Mouse (Mus musculus): ENCODE measurements at regions not wholly inside any gene's neighbourhood (a gene's known extent, or its start where the extent isn't known, plus 50 kb on each side); places are given as distances from the start of the nearest gene placed in this dataset.

DNA sequence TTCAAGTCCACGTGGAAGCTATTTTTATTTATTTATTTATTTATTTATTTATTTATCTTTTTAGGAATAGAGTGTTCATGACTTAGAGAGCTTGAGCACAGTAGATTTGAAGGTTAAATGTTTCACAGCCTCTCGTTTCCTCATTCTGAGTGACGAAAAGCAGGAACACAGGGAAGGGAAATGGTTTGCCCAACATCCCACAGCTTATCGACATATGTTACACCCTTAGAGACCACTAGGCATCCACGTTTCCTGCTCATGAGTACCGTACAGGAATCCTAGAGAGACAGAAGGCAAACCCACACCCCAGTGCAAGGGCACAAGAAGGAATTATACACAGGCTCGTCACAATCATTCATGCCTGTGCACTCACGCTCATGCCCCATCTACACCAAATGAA is 122.5 kb upstream of the Thbs1 start:
- H3K9me3 ChIP-seq (ENCODE audit: control insufficient read depth, low read length), result no peaks in the 10 kb centered on the region
- no peak overlapping the region for H3K9ac ChIP-seq (replicated peaks; ENCODE audit: low read depth, low read length)
- no peak for ATAC-seq
- H3K4me2 ChIP-seq (ENCODE audit: low read length), result no peak overlapping the region
- 91% methylated on average over 8 of the region's 8 CpGs for WGBS
- no peaks in the 10 kb centered on the region for H3K36me3 ChIP-seq (ENCODE audit: control insufficient read depth, insufficient read depth)
- no peak overlapping the region for H3K4me3 ChIP-seq (replicated peaks; ENCODE audit: low read length)
- no peak overlapping the region for H3K27ac ChIP-seq (ENCODE audit: low read length)
- no peaks in the 10 kb centered on the region for H3K27me3 ChIP-seq (replicated peaks; ENCODE audit: control insufficient read depth, insufficient read depth, low read length)
- H3K4me1 ChIP-seq (replicated peaks; ENCODE audit: control insufficient read depth, insufficient read depth, low read length), result no peaks in the 10 kb centered on the region

DNA sequence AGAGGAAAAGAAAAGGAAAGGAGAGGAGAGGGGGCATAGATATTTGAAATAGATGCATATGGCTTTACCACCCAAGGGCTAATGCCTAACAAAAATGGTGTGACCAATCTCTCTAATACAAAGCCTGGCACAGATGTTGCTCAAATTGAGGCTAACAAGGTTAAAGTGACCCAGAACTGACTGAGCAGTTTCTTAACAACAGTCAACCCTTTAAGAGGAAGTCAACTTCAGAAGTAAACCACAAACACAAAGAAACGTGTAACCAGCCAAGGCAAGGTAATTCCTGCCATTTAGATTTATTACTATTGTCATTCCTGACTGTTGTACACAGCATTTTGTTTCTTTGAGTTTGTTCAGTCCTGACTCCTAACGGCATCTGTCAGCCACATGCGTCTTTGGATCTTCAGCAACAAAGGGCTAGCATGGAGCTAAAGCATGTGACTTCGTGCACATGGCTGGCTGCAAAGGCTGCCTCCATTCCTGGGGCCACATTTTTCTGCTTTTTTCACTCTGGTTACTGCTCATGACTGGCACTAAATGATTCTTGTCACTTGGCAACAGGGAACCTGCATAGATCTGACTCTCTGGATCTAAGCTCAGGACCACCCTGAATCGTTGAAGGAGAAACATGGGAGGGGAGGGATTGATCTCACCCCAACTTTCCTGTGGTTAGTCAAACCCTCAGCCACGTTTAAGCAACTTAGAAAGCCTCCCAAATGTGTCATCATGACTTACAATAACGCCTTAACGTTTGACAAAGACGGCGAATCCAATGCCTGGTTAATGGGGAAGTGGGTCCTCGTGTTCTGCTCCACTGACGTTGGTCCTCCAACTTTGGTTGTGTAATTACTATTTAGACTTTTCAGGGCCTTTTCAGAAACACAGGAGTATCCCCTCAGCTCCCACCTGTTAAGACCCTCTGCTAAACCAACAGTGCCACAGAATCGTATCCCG is 115.3 kb upstream of the Thbs1 start:
- Histone ChIP-seq H3K9ac (replicated peaks; ENCODE audit: low read depth, low read length) (no peak overlapping the region), H3K4me2 (ENCODE audit: low read length) (no peak overlapping the region), H3K36me3 (ENCODE audit: control insufficient read depth, insufficient read depth) (no peaks in the 10 kb centered on the region), H3K27me3 (replicated peaks; ENCODE audit: control insufficient read depth, insufficient read depth, low read length) (no peaks in the 10 kb centered on the region), H3K27ac (ENCODE audit: low read length) (no peak overlapping the region), H3K4me3 (replicated peaks; ENCODE audit: low read length) (no peak overlapping the region), H3K9me3 (ENCODE audit: control insufficient read depth, low read length) (no peaks in the 10 kb centered on the region), H3K4me1 (replicated peaks; ENCODE audit: control insufficient read depth, insufficient read depth, low read length) (no peaks in the 10 kb centered on the region)
- WGBS, result 84% methylated on average over 14 of the region's 14 CpGs
- ATAC-seq, result no peak

DNA sequence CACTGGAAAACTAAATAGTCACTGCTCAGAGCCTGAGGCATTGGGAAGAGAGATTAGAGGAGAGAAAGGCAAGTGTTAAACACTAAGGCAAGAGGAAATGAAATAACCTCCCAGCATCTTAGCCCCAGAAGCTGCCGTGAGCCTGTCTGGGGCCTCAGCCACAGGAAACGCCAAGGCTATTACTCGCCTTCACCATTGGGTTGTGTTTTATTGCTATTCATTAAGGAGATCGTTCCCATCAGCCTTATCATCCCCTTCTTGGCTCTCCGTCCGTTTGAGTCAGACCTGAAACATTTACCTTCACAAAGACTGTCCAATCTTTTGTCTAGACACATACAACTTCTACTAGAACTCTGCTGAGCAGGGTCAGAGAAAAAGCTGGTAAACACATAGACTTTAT is 112.0 kb upstream of the Thbs1 start:
- Histone ChIP-seq H3K27ac (ENCODE audit: low read length) (no peak overlapping the region), H3K9me3 (ENCODE audit: control insufficient read depth, low read length) (no peaks in the 10 kb centered on the region), H3K4me3 (replicated peaks; ENCODE audit: low read length) (no peak overlapping the region), H3K27me3 (replicated peaks; ENCODE audit: control insufficient read depth, insufficient read depth, low read length) (no peaks in the 10 kb centered on the region), H3K9ac (replicated peaks; ENCODE audit: low read depth, low read length) (no peak overlapping the region), H3K36me3 (ENCODE audit: control insufficient read depth, insufficient read depth) (no peaks in the 10 kb centered on the region), H3K4me2 (ENCODE audit: low read length) (no peak overlapping the region), H3K4me1 (replicated peaks; ENCODE audit: control insufficient read depth, insufficient read depth, low read length) (no peaks in the 10 kb centered on the region)
- ATAC-seq, result no peak
- 60% methylated on average over 6 of the region's 6 CpGs for WGBS

DNA sequence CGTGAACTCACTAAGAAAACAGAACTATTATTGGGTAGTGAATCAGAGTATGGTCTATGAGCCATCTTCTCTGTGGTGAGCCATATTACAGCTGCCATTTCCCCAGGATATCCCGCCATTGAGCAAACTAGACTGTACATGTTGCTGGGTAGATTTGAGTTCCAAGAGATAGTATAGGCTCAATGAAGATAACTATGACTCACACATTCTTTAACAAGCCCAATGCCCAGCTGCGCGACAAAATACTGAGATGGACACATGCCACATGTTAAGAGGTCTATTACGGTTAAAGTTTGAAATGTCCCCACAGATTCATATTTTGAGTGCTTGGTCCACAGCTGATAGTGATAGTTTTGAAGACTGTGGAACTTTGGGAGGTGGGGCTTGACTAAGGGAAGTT is 107.5 kb upstream of the Thbs1 start:
- Histone ChIP-seq H3K27me3 (replicated peaks; ENCODE audit: control insufficient read depth, insufficient read depth, low read length) (no peaks in the 10 kb centered on the region), H3K36me3 (ENCODE audit: control insufficient read depth, insufficient read depth) (no peaks in the 10 kb centered on the region), H3K4me2 (ENCODE audit: low read length) (no peak overlapping the region), H3K4me1 (replicated peaks; ENCODE audit: control insufficient read depth, insufficient read depth, low read length) (no peaks in the 10 kb centered on the region), H3K9ac (replicated peaks; ENCODE audit: low read depth, low read length) (no peak overlapping the region), H3K4me3 (replicated peaks; ENCODE audit: low read length) (no peak overlapping the region), H3K27ac (ENCODE audit: low read length) (no peak overlapping the region), H3K9me3 (ENCODE audit: control insufficient read depth, low read length) (no peaks in the 10 kb centered on the region)
- WGBS, result 92% methylated on average over 5 of the region's 5 CpGs
- ATAC-seq, result no peak

DNA sequence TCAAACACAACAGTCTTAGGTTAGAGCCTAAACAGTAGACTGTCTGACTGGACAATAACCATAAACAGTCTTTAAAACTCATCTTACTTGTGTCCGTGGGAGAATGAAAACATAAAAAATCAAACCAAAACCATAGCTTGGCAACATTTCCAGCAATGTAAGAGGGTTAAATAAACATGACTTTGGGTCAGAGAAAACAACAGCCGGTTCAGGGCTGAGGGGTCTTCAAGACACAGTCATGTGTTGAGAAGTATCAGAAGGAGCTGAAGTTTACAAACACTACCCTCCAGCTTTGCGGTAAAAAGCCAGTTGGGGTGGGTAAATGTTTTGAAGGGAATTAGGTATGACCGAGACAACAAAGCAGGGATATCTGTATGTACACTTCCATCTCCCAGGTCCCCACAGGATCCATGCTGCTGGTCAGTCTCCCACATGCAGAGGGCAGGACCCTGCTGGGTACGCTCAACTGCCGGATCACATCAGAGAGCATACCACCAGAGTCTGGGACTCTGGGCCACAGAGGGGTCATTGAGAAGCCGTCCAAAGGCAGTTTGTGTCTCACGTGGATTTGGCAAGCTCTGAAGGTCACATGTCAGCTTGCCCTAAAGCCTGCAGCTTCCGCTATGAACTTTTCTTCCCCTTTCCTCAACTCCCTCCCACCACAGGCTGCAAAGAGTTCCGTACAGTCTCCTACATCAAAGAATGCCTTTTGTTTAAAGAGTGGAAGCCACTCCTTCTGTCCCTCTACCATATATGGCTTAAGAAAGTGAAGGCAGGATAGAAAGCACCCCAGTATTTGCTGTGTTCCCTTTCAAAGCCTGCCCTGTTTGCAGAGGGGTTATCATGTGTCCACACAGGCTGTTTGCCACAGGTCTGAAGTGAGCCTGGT is 103.9 kb upstream of the Thbs1 start:
- H3K4me1 ChIP-seq (replicated peaks; ENCODE audit: control insufficient read depth, insufficient read depth, low read length), result no peaks in the 10 kb centered on the region
- whole genome bisulfite sequencing, result 74% methylated on average over 10 of the region's 10 CpGs
- no peak overlapping the region for H3K4me2 ChIP-seq (ENCODE audit: low read length)
- no peak for ATAC-seq
- H3K27ac ChIP-seq (ENCODE audit: low read length), result no peak overlapping the region
- H3K9ac ChIP-seq (replicated peaks; ENCODE audit: low read depth, low read length), result no peak overlapping the region
- H3K4me3 ChIP-seq (replicated peaks; ENCODE audit: low read length), result no peak overlapping the region
- no peaks in the 10 kb centered on the region for H3K27me3 ChIP-seq (replicated peaks; ENCODE audit: control insufficient read depth, insufficient read depth, low read length)
- H3K36me3 ChIP-seq (ENCODE audit: control insufficient read depth, insufficient read depth), result no peaks in the 10 kb centered on the region
- H3K9me3 ChIP-seq (ENCODE audit: control insufficient read depth, low read length), result no peaks in the 10 kb centered on the region

DNA sequence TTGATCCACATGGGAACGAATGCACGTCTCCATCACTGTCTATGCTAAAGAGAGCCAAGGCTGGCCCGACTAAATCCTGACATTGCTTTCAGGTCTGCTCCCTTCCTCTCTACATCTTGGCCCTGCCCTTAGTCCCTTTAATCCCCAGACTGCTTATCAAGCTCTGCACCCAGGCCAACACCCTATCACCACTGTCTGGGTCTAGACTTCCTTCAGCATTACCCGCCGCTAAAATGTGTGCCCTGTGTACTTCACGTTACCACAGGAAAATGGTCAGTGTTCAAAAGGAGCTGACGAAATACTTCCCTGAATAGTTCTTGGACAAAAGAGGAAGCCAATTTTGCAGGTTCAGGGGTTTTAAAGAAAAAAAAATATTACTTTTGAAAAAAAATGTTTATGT is 100.0 kb upstream of the Thbs1 start:
- no peaks in the 10 kb centered on the region for H3K27me3 ChIP-seq (replicated peaks; ENCODE audit: control insufficient read depth, insufficient read depth, low read length)
- H3K27ac ChIP-seq (ENCODE audit: low read length), result no peak overlapping the region
- H3K9ac ChIP-seq (replicated peaks; ENCODE audit: low read depth, low read length), result no peak overlapping the region
- no peak for ATAC-seq
- H3K36me3 ChIP-seq (ENCODE audit: control insufficient read depth, insufficient read depth), result no peaks in the 10 kb centered on the region
- H3K9me3 ChIP-seq (ENCODE audit: control insufficient read depth, low read length), result no peaks in the 10 kb centered on the region
- H3K4me2 ChIP-seq (ENCODE audit: low read length), result no peak overlapping the region
- 94% methylated on average over 7 of the region's 7 CpGs for WGBS
- H3K4me1 ChIP-seq (replicated peaks; ENCODE audit: control insufficient read depth, insufficient read depth, low read length), result no peaks in the 10 kb centered on the region
- H3K4me3 ChIP-seq (replicated peaks; ENCODE audit: low read length), result no peak overlapping the region

DNA sequence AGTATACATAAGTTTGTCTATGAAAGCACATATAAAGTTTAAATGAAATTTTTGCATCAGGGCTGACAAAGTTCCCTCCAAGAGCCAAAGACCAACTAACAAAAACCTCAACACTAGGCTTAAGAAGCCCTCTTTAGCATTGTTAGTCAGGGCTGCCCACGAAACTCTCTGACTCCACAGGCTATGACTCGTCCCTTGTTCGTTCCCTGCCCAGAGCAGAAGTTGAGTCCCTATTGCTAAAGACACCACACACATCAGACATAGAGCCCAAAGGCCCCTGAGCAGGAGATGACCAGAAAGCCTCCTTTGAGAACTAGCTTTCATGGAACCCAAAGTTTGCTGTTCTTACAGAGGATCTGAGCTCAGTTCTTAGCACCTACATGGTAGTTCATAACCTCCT is 99.5 kb upstream of the Thbs1 start:
- Histone ChIP-seq H3K9me3 (ENCODE audit: control insufficient read depth, low read length) (no peaks in the 10 kb centered on the region), H3K4me1 (replicated peaks; ENCODE audit: control insufficient read depth, insufficient read depth, low read length) (no peaks in the 10 kb centered on the region), H3K4me3 (replicated peaks; ENCODE audit: low read length) (no peak overlapping the region), H3K27me3 (replicated peaks; ENCODE audit: control insufficient read depth, insufficient read depth, low read length) (no peaks in the 10 kb centered on the region), H3K27ac (ENCODE audit: low read length) (no peak overlapping the region), H3K9ac (replicated peaks; ENCODE audit: low read depth, low read length) (no peak overlapping the region), H3K4me2 (ENCODE audit: low read length) (no peak overlapping the region), H3K36me3 (ENCODE audit: control insufficient read depth, insufficient read depth) (no peaks in the 10 kb centered on the region)
- WGBS, result 90% methylated on average over 3 of the region's 3 CpGs
- no peak for ATAC-seq

DNA sequence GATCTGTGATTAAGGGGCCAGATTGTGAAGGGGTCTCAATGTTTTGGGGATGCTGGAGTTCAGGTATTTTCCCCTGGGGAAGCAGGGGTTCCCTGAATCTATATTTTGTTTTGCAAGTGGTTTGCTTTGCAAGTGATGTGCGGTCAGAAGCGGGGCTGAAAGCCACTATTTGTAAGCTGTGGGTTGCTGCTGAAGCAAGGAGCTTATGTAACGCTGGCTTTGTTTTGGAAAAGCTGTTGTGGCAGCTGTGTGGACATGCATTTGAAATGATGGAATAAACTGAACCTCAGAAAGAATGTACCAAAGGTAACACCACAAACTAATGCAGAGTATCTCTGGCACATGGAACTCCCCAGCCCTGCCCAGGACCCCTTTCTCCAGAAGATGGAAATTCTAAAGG is 98.5 kb upstream of the Thbs1 start:
- Histone ChIP-seq H3K9ac (replicated peaks; ENCODE audit: low read depth, low read length) (no peak overlapping the region), H3K27ac (ENCODE audit: low read length) (no peak overlapping the region), H3K36me3 (ENCODE audit: control insufficient read depth, insufficient read depth) (no peaks in the 10 kb centered on the region), H3K9me3 (ENCODE audit: control insufficient read depth, low read length) (no peaks in the 10 kb centered on the region), H3K27me3 (replicated peaks; ENCODE audit: control insufficient read depth, insufficient read depth, low read length) (no peaks in the 10 kb centered on the region), H3K4me2 (ENCODE audit: low read length) (no peak overlapping the region), H3K4me3 (replicated peaks; ENCODE audit: low read length) (no peak overlapping the region), H3K4me1 (replicated peaks; ENCODE audit: control insufficient read depth, insufficient read depth, low read length) (no peaks in the 10 kb centered on the region)
- 73% methylated on average over 3 of the region's 3 CpGs for WGBS
- ATAC-seq, result no peak

DNA sequence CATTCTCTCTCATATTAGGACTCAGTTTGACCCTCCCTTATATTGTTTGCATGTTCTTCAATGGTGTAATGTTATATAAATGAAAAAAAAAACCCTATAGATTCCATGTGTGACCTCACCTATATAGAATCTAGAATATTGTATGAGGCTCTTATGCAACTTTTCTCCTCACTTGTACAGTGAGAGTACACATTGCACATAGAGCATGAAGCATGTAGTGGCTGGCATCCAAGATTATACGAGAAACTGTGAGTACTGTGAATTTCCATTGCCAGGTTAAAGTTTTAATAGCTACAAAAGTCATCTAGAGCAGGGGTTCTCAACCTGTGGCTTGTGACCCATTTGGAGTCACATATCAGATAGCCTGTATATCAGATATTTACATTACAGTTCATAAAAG is 96.5 kb upstream of the Thbs1 start:
- ATAC-seq, result no peak
- Histone ChIP-seq H3K4me2 (ENCODE audit: low read length) (no peak overlapping the region), H3K27ac (ENCODE audit: low read length) (no peak overlapping the region), H3K27me3 (replicated peaks; ENCODE audit: control insufficient read depth, insufficient read depth, low read length) (no peaks in the 10 kb centered on the region), H3K4me3 (replicated peaks; ENCODE audit: low read length) (no peak overlapping the region), H3K9me3 (ENCODE audit: control insufficient read depth, low read length) (no peaks in the 10 kb centered on the region), H3K9ac (replicated peaks; ENCODE audit: low read depth, low read length) (no peak overlapping the region), H3K4me1 (replicated peaks; ENCODE audit: control insufficient read depth, insufficient read depth, low read length) (no peaks in the 10 kb centered on the region), H3K36me3 (ENCODE audit: control insufficient read depth, insufficient read depth) (no peaks in the 10 kb centered on the region)
- WGBS, result 83% methylated on average over 1 of the region's 1 CpGs
